In genomic region chr5:73703096-73703495, GRCm38 (mm10) we compare ENCODE assay signal across 28 mouse cellular contexts. TPM values are rescaled to one million over a fixed set of nuclear protein-coding genes. Genes with fewer than 3 reads are reported as not detected.
DNase-seq lines count a peak whose midpoint lies in the region; ATAC-seq and TF ChIP-seq lines count a peak whose summit lies in the region.
"Had no signal": no experiment of that assay in that cellular context is flagged by ENCODE, and none has a peak within 500 bp of the region (broad histone marks: within the 10 kb centered on the region; RNA-seq: fewer than 3 reads in every experiment).

No protein-coding gene starts in this region.

- ATAC-seq in embryonic facial prominence, embryonic 14.5 days (ENCODE audit: low read depth) = no peak
- no peak for ATAC-seq in kidney, postnatal 0 days (replicated peaks; ENCODE audit: low FRiP score, low read depth)
- ATAC-seq in midbrain, postnatal 0 days (ENCODE audit: low FRiP score) = no peak
- no peak for ATAC-seq in midbrain, embryonic 14.5 days (ENCODE audit: low FRiP score, low TSS enrichment)
- no peak for ATAC-seq in stomach, postnatal 0 days (ENCODE audit: low FRiP score, low TSS enrichment)
- ATAC-seq: forebrain, embryonic 15.5 days; midbrain, embryonic 15.5 days had no signal

- no peak for DNase-seq in embryonic facial prominence, embryonic 14.5 days (ENCODE audit: low spot score)
- no peak for DNase-seq in embryonic facial prominence, embryonic 10.5 days (ENCODE audit: low spot score)
- no peak for DNase-seq in kidney, postnatal 0 days (ENCODE audit: low spot score)
- DNase-seq in kidney, postnatal 36 days = no peak
- no peak for DNase-seq in midbrain, postnatal 0 days (ENCODE audit: low spot score)
- no peak for DNase-seq in midbrain, embryonic 14.5 days
- no peak for DNase-seq in stomach, postnatal 0 days (ENCODE audit: low spot score)
- DNase-seq in gastrocnemius, adult 2 months = no peak
- DNase-seq: adrenal gland, postnatal 14 days; cerebellum, adult 2 months; cerebellum, postnatal 36 days; embryo, embryonic 11 days; gastrocnemius, postnatal 36 days; heart, postnatal 36 days; kidney, adult 8-10 months; lung, postnatal 10 days; thymus, postnatal 14 days had no signal

- H3K4me3 ChIP-seq in embryonic facial prominence, embryonic 14.5 days (ENCODE audit: low read depth, low read length) = no peak overlapping the region
- no peak overlapping the region for H3K4me3 ChIP-seq in embryonic facial prominence, embryonic 10.5 days
- no peak overlapping the region for H3K4me3 ChIP-seq in kidney, postnatal 0 days (replicated peaks; ENCODE audit: low read depth, low read length)
- no peak overlapping the region for H3K4me3 ChIP-seq in midbrain, postnatal 0 days (ENCODE audit: low read depth, low read length)
- H3K4me3 ChIP-seq in midbrain, embryonic 14.5 days (replicated peaks; ENCODE audit: low read depth, low read length) = no peak overlapping the region
- H3K4me3 ChIP-seq in stomach, postnatal 0 days (ENCODE audit: low read depth, low read length) = no peak overlapping the region
- no peak overlapping the region for H3K4me3 ChIP-seq in gastrocnemius, adult 2 months
- H3K4me3 ChIP-seq: embryonic facial prominence, embryonic 15.5 days; forebrain, embryonic 15.5 days; heart, embryonic 15.5 days; limb, embryonic 12.5 days; liver, embryonic 15.5 days; megakaryocyte, embryonic 14.5 days; midbrain, embryonic 15.5 days had no signal

- H3K4me2 ChIP-seq in embryonic facial prominence, embryonic 14.5 days (ENCODE audit: low read depth, low read length) = no peak overlapping the region
- no peak overlapping the region for H3K4me2 ChIP-seq in kidney, postnatal 0 days (ENCODE audit: low read length)
- H3K4me2 ChIP-seq in midbrain, postnatal 0 days (ENCODE audit: low read depth, low read length, poor library complexity, severe bottlenecking) = no peak overlapping the region
- no peak overlapping the region for H3K4me2 ChIP-seq in midbrain, embryonic 14.5 days (ENCODE audit: low read length)
- no peak overlapping the region for H3K4me2 ChIP-seq in stomach, postnatal 0 days (replicated peaks; ENCODE audit: low read depth)
- H3K4me2 ChIP-seq: embryonic facial prominence, embryonic 15.5 days; forebrain, embryonic 15.5 days; heart, embryonic 15.5 days; hindbrain, embryonic 14.5 days; limb, embryonic 12.5 days; liver, embryonic 15.5 days; midbrain, embryonic 15.5 days had no signal

- intact Hi-C loops in gastrocnemius, adult 2 months (cut with DNase I) = no loop called here

- H3K4me1 ChIP-seq in embryonic facial prominence, embryonic 14.5 days (ENCODE audit: control insufficient read depth, insufficient read depth, low read length) = peaks cover 12% of the 10 kb centered on the region; the same call in 1 of the 2 replicates
- 0 out of 2 replicates have a peak, but pooled peaks cover 3% of the 10 kb centered on the region for H3K4me1 ChIP-seq in embryonic facial prominence, embryonic 10.5 days
- 0 out of 2 replicates have a peak, but pooled peaks cover 5% of the 10 kb centered on the region for H3K4me1 ChIP-seq in kidney, postnatal 0 days (replicated peaks; ENCODE audit: insufficient read depth, low read length)
- no peaks in the 10 kb centered on the region for H3K4me1 ChIP-seq in midbrain, postnatal 0 days (ENCODE audit: insufficient read depth, low read length)
- no peaks in the 10 kb centered on the region for H3K4me1 ChIP-seq in midbrain, embryonic 14.5 days (ENCODE audit: control insufficient read depth, insufficient read depth, low read length)
- H3K4me1 ChIP-seq in stomach, postnatal 0 days (replicated peaks; ENCODE audit: control insufficient read depth, insufficient read depth) = no peaks in the 10 kb centered on the region
- H3K4me1 ChIP-seq: forebrain, embryonic 15.5 days; liver, embryonic 15.5 days; megakaryocyte, embryonic 14.5 days; midbrain, embryonic 15.5 days had no signal

- TF ChIP-seq CTCF in kidney, postnatal 0 days (IDR thresholded peaks at IDR 0.05; ENCODE audit: low read depth) = peak; percentile 32
- TF ChIP-seq CTCF in midbrain, postnatal 0 days (IDR thresholded peaks at IDR 0.05) = peak; percentile 25
- TF ChIP-seq CTCF in stomach, postnatal 0 days (IDR thresholded peaks at IDR 0.05; ENCODE audit: low read depth) = peak; percentile 38
- no peak for TF ChIP-seq CTCF in gastrocnemius, adult 2 months (IDR thresholded peaks at IDR 0.05)

- no peak overlapping the region for H3K9ac ChIP-seq in embryonic facial prominence, embryonic 14.5 days (ENCODE audit: low read depth, low read length)
- no peak overlapping the region for H3K9ac ChIP-seq in kidney, postnatal 0 days (ENCODE audit: low read depth, low read length)
- H3K9ac ChIP-seq in midbrain, postnatal 0 days (replicated peaks; ENCODE audit: low read length, poor library complexity, severe bottlenecking) = no peak overlapping the region
- H3K9ac ChIP-seq in midbrain, embryonic 14.5 days (replicated peaks; ENCODE audit: low read length) = no peak overlapping the region
- no peak overlapping the region for H3K9ac ChIP-seq in stomach, postnatal 0 days (ENCODE audit: low read length)
- H3K9ac ChIP-seq: embryonic facial prominence, embryonic 15.5 days; forebrain, embryonic 15.5 days; heart, embryonic 15.5 days; hindbrain, embryonic 14.5 days; limb, embryonic 12.5 days; liver, embryonic 15.5 days; midbrain, embryonic 15.5 days had no signal

- peak overlapping the region; percentile 82 for H3K27ac ChIP-seq in embryonic facial prominence, embryonic 14.5 days (replicated peaks; ENCODE audit: low read depth, low read length)
- H3K27ac ChIP-seq in embryonic facial prominence, embryonic 10.5 days (replicated peaks) = no peak overlapping the region
- no peak overlapping the region for H3K27ac ChIP-seq in kidney, postnatal 0 days
- no peak overlapping the region for H3K27ac ChIP-seq in midbrain, postnatal 0 days (ENCODE audit: low read depth, low read length)
- no peak overlapping the region for H3K27ac ChIP-seq in midbrain, embryonic 14.5 days (replicated peaks; ENCODE audit: low read depth, low read length)
- H3K27ac ChIP-seq in stomach, postnatal 0 days (replicated peaks) = no peak overlapping the region
- no peak overlapping the region for H3K27ac ChIP-seq in gastrocnemius, adult 2 months
- H3K27ac ChIP-seq: embryonic facial prominence, embryonic 15.5 days; forebrain, embryonic 15.5 days; hindbrain, embryonic 14.5 days; liver, embryonic 15.5 days; midbrain, embryonic 15.5 days had no signal

- H3K27me3 ChIP-seq in embryonic facial prominence, embryonic 14.5 days (replicated peaks; ENCODE audit: control insufficient read depth, insufficient read depth, low read length) = no peaks in the 10 kb centered on the region
- no peaks in the 10 kb centered on the region; the same call in 1 of the 2 replicates for H3K27me3 ChIP-seq in embryonic facial prominence, embryonic 10.5 days (replicated peaks; ENCODE audit: low read depth, poor library complexity, severe bottlenecking)
- no peaks in the 10 kb centered on the region for H3K27me3 ChIP-seq in kidney, postnatal 0 days (ENCODE audit: insufficient read depth, low read length)
- no peaks in the 10 kb centered on the region for H3K27me3 ChIP-seq in midbrain, postnatal 0 days (ENCODE audit: insufficient read depth, low read length)
- no peaks in the 10 kb centered on the region for H3K27me3 ChIP-seq in midbrain, embryonic 14.5 days (ENCODE audit: control insufficient read depth, insufficient read depth, low read length)
- H3K27me3 ChIP-seq in stomach, postnatal 0 days (ENCODE audit: control insufficient read depth, insufficient read depth, low read length) = no peaks in the 10 kb centered on the region
- H3K27me3 ChIP-seq: embryonic facial prominence, embryonic 15.5 days; forebrain, embryonic 15.5 days; heart, embryonic 15.5 days; limb, embryonic 12.5 days; liver, embryonic 15.5 days; megakaryocyte, embryonic 14.5 days; midbrain, embryonic 15.5 days had no signal

- TF ChIP-seq EP300 in stomach, postnatal 0 days (optimal IDR thresholded peaks at IDR 0.05) = no peak

- H3K9me3 ChIP-seq in embryonic facial prominence, embryonic 14.5 days (ENCODE audit: control insufficient read depth, low read length) = no peaks in the 10 kb centered on the region
- 0 out of 2 replicates have a peak, but pooled peaks cover 3% of the 10 kb centered on the region for H3K9me3 ChIP-seq in embryonic facial prominence, embryonic 10.5 days
- no peaks in the 10 kb centered on the region for H3K9me3 ChIP-seq in kidney, postnatal 0 days (replicated peaks; ENCODE audit: low read length)
- H3K9me3 ChIP-seq in midbrain, postnatal 0 days (ENCODE audit: low read length) = no peaks in the 10 kb centered on the region
- H3K9me3 ChIP-seq in midbrain, embryonic 14.5 days (ENCODE audit: control insufficient read depth, low read length) = no peaks in the 10 kb centered on the region
- no peaks in the 10 kb centered on the region for H3K9me3 ChIP-seq in stomach, postnatal 0 days (ENCODE audit: control insufficient read depth, low read length)
- H3K9me3 ChIP-seq: embryonic facial prominence, embryonic 15.5 days; forebrain, embryonic 15.5 days; G1E; heart, embryonic 15.5 days; limb, embryonic 12.5 days; liver, embryonic 15.5 days; midbrain, embryonic 15.5 days had no signal

- WGBS in embryonic facial prominence, embryonic 14.5 days = 94% methylated on average over 4 of the region's 4 CpGs
- WGBS in embryonic facial prominence, embryonic 10.5 days = 90% methylated on average over 4 of the region's 4 CpGs
- 96% methylated on average over 4 of the region's 4 CpGs for WGBS in kidney, postnatal 0 days
- 94% methylated on average over 4 of the region's 4 CpGs for whole genome bisulfite sequencing in midbrain, postnatal 0 days
- 98% methylated on average over 4 of the region's 4 CpGs for WGBS in midbrain, embryonic 14.5 days
- 95% methylated on average over 4 of the region's 4 CpGs for WGBS in stomach, postnatal 0 days

- H3K36me3 ChIP-seq in embryonic facial prominence, embryonic 14.5 days (ENCODE audit: control insufficient read depth, insufficient read depth, low read length) = no peaks in the 10 kb centered on the region
- no peaks in the 10 kb centered on the region for H3K36me3 ChIP-seq in embryonic facial prominence, embryonic 10.5 days (replicated peaks)
- H3K36me3 ChIP-seq in kidney, postnatal 0 days (ENCODE audit: insufficient read depth, low read length) = no peaks in the 10 kb centered on the region
- H3K36me3 ChIP-seq in midbrain, postnatal 0 days (ENCODE audit: insufficient read depth, low read length) = no peaks in the 10 kb centered on the region
- H3K36me3 ChIP-seq in midbrain, embryonic 14.5 days (ENCODE audit: control insufficient read depth, insufficient read depth, low read length) = no peaks in the 10 kb centered on the region
- no peaks in the 10 kb centered on the region for H3K36me3 ChIP-seq in stomach, postnatal 0 days (ENCODE audit: control insufficient read depth, insufficient read depth, low read length)
- H3K36me3 ChIP-seq: embryonic facial prominence, embryonic 15.5 days; forebrain, embryonic 15.5 days; G1E; heart, embryonic 15.5 days; limb, embryonic 12.5 days; liver, embryonic 15.5 days; midbrain, embryonic 15.5 days had no signal

RNA-seq across cellular contexts. Expression of gene Spata18, which starts 51.9 kb away (rescaled TPM):
- 0.63 and 1.1 TPM in 2 replicates for polyA plus RNA-seq in embryonic facial prominence, embryonic 14.5 days (2014; fragmentation: Nextera tagmentation; extraction: Ambion mirVana)
- 0.15 TPM in 1 of 2 replicates, not detected in the other for polyA plus RNA-seq in embryonic facial prominence, embryonic 10.5 days (2016; fragmentation: Nextera tagmentation; extraction: Ambion mirVana)
- polyA plus RNA-seq in kidney, postnatal 0 days (2015; fragmentation: Nextera tagmentation; extraction: Ambion mirVana) = 0.22 and 0.24 TPM in 2 replicates
- total RNA-seq in midbrain, postnatal 0 days (2014; rRNA removed) = 1.6 and 1.9 TPM in 2 replicates
- polyA plus RNA-seq in midbrain, postnatal 0 days (2015; fragmentation: Nextera tagmentation; extraction: Ambion mirVana) = 0.63 and 0.69 TPM in 2 replicates
- polyA plus RNA-seq in midbrain, embryonic 14.5 days (2014; fragmentation: Nextera tagmentation; extraction: Ambion mirVana) = 0.21 TPM in 1 of 2 replicates, not detected in the other
- 0.19 TPM in 1 of 2 replicates, not detected in the other for polyA plus RNA-seq in stomach, postnatal 0 days (2015; fragmentation: Nextera tagmentation; extraction: Ambion mirVana)
- not detected for total RNA-seq in gastrocnemius, adult 2 months (2021)
- total RNA-seq: adrenal gland, postnatal 14 days; G1E; gastrocnemius, postnatal 36 days had no signal
- polyA plus RNA-seq: G1E; large intestine, adult 2 months; liver, embryonic 15.5 days; spleen, adult 2 months had no signal

RNA-seq across cellular contexts. Expression of gene Sgcb, which starts 55.5 kb away (rescaled TPM):
- polyA plus RNA-seq in embryonic facial prominence, embryonic 14.5 days (2014; fragmentation: Nextera tagmentation; extraction: Ambion mirVana) = 54.3 and 55.3 TPM in 2 replicates
- 18.8 and 19.1 TPM in 2 replicates for polyA plus RNA-seq in embryonic facial prominence, embryonic 10.5 days (2016; fragmentation: Nextera tagmentation; extraction: Ambion mirVana)
- 14.3 and 16.5 TPM in 2 replicates for polyA plus RNA-seq in kidney, postnatal 0 days (2015; fragmentation: Nextera tagmentation; extraction: Ambion mirVana)
- 24.7 TPM in 2 replicates for total RNA-seq in midbrain, postnatal 0 days (2014; rRNA removed)
- polyA plus RNA-seq in midbrain, postnatal 0 days (2015; fragmentation: Nextera tagmentation; extraction: Ambion mirVana) = 49.7 and 53.5 TPM in 2 replicates
- 30.8 and 32.2 TPM in 2 replicates for polyA plus RNA-seq in midbrain, embryonic 14.5 days (2014; fragmentation: Nextera tagmentation; extraction: Ambion mirVana)
- polyA plus RNA-seq in stomach, postnatal 0 days (2015; fragmentation: Nextera tagmentation; extraction: Ambion mirVana) = 12.4 and 12.7 TPM in 2 replicates
- total RNA-seq in gastrocnemius, adult 2 months (2021) = 10 to 100 TPM; 88.5 to 89.5 TPM
